Mouse (Mus musculus) kidney, adult 2 months (tissue): Measurements from ENCODE around the gene Lpp.

ENCODE experiments used
- CTCF ChIP-seq: fragments of 200-500 bp; conservative IDR thresholded peaks from 2 replicates; pipeline ENCODE4 v1.5.1; 2011; ENCODE audit warnings: low read depth, mild to moderate bottlenecking, control low read depth, low read length, moderate library complexity, mixed read lengths; ENCODE audit not compliant: insufficient read depth, insufficient read length
- POLR2A ChIP-seq: fragments of 200-500 bp; IDR thresholded peaks from one replicate; pipeline ENCODE4 v1.6.1; 2011; ENCODE audit warnings: low read depth, low read length, control low read depth

DNA sequence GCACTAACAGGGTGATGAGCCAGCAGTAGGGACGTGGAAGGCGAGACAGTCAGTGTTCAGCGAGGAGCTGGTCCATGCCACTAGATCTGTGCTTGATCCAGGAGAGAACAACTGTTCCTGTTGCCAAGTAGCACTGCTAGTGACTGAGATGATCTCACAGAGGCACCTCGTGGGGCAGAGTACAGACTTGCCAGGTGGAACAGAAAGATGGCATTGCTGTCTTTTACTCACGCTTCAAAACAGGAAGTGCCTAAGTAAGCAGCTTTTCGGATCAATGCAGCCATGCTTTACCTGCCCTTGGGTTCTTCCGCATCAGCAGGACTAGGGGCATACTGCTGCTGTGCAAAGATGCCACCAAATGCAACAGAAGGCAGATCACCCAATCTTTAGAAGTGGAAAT, 467.1 kb downstream of the Lpp start:
- TF ChIP-seq POLR2A (no peak), CTCF (no peak)
